In the genomic region with DNA sequence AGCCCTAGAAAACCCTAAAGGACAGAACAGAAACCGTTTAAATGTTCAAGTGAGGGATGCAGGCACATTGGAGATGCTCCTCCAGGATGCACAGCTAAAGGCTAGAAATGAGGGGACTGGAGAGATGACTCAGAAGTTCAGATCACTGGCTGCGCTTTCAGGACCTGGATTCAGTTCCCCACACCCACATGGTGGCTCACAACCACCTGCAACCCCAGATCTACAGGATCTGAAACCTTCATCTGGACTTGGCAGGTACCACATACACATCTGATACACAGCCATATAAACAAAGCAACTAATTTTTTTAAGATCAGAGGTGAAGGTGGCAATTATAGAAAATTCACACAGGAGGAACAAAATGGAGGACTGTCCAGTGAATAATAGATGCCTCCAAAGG, we compare ENCODE assay signal across 23 mouse cellular contexts.
"Had no signal": no experiment of that assay in that cellular context is flagged by ENCODE, and none has a peak within 500 bp of the region (broad histone marks: within the 10 kb centered on the region; RNA-seq: fewer than 3 reads in every experiment).

No protein-coding gene starts in this region.

- H3K9me3 ChIP-seq: heart, embryonic 13.5 days; heart, embryonic 15.5 days; hindbrain, embryonic 13.5 days; hindbrain, embryonic 15.5 days; limb, embryonic 10.5 days; limb, embryonic 12.5 days; liver, embryonic 13.5 days; liver, embryonic 15.5 days had no signal

- H3K4me3 ChIP-seq: gastrocnemius, adult 2 months; heart, embryonic 13.5 days; heart, embryonic 15.5 days; hindbrain, embryonic 13.5 days; hindbrain, embryonic 15.5 days; layer of hippocampus, adult 2 months; left cerebral cortex, adult 2 months; limb, embryonic 10.5 days; limb, embryonic 12.5 days; liver, embryonic 13.5 days; liver, embryonic 15.5 days had no signal

- H3K27ac ChIP-seq: heart, embryonic 13.5 days; heart, embryonic 15.5 days; hindbrain, embryonic 13.5 days; hindbrain, embryonic 15.5 days; hindbrain, postnatal 0 days; layer of hippocampus, adult 2 months; left cerebral cortex, adult 2 months; limb, embryonic 10.5 days; limb, embryonic 12.5 days; liver, embryonic 13.5 days; liver, embryonic 15.5 days had no signal

- H3K9ac ChIP-seq: heart, embryonic 13.5 days; heart, embryonic 15.5 days; hindbrain, embryonic 13.5 days; hindbrain, embryonic 15.5 days; limb, embryonic 12.5 days; liver, embryonic 13.5 days; liver, embryonic 15.5 days had no signal

- DNase-seq: gastrocnemius, adult 2 months; gastrocnemius, postnatal 10 days; gastrocnemius, postnatal 25 days; heart, adult 18-20 months; heart, postnatal 14 days; heart, postnatal 4 days; kidney, adult 18-20 months; kidney, adult 8-10 months; kidney, postnatal 10 days; kidney, postnatal 25 days; kidney, postnatal 4 days; liver; liver, embryonic 13.5 days had no signal

- H3K27me3 ChIP-seq: heart, embryonic 13.5 days; heart, embryonic 15.5 days; hindbrain, embryonic 13.5 days; hindbrain, embryonic 15.5 days; limb, embryonic 12.5 days; liver, embryonic 13.5 days; liver, embryonic 15.5 days had no signal

- H3K4me1 ChIP-seq: heart, embryonic 15.5 days; limb, embryonic 10.5 days; liver, embryonic 13.5 days; liver, embryonic 15.5 days had no signal

- H3K36me3 ChIP-seq: heart, embryonic 13.5 days; heart, embryonic 15.5 days; hindbrain, embryonic 13.5 days; hindbrain, embryonic 15.5 days had no signal
